Comparison of ENCODE assay signal across 8 mouse cellular contexts in the genomic region with DNA sequence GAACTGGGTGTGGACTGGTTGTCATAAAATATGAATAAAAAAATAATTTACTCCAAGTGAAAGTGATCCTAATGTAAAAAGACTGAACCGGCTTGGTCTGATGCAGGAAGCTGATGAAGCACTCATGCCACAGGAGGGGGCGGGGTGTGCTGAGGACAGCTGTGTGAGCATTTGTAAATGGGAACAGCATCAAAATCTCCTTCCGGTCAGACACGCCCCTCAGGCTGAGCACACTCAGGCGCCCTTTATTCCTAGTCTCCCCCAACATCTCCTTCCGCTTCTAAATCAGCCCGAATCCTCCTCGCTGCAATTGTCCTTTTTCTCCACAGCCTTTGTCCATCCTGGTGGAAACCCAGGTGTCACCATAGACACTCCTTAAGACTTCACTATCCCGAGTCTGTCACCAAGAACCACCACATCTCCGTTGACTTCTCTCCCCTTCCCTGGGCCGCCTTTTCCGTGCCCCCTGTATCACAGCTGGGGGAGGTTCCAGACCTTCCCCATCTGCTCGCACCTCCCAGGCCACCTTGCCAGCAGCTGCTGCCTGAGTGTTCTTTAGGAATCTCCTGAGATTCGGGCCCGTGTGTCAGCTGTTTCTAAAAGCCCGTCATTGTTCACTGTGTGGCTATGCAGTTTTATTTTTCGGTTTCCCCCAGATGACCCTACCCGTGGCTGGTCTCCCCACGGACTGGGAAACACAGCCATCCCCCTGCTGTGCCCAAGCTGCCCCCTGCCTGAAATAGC. TPM values are rescaled to one million over a fixed set of nuclear protein-coding genes. Genes with fewer than 3 reads are reported as not detected.
DNase-seq lines count a peak whose midpoint lies in the region; ATAC-seq lines count a peak whose summit lies in the region.

No protein-coding gene starts in this region.

- no peaks in the 10 kb centered on the region; the same call in 1 of the 2 replicates for H3K4me1 ChIP-seq in heart, embryonic 11.5 days (ENCODE audit: control insufficient read depth, insufficient read depth, low read length)
- peaks cover 9% of the 10 kb centered on the region; the same call in 1 of the 2 replicates for H3K4me1 ChIP-seq in kidney, embryonic 16.5 days (ENCODE audit: insufficient read depth, low read length)
- no peaks in the 10 kb centered on the region for H3K4me1 ChIP-seq in stomach, embryonic 15.5 days

- peak overlapping the region; percentile 24 for H3K4me3 ChIP-seq in heart, embryonic 11.5 days (ENCODE audit: low read depth, low read length)
- peak overlapping the region; percentile 30 for H3K4me3 ChIP-seq in kidney, embryonic 16.5 days (ENCODE audit: low read length)
- H3K4me3 ChIP-seq in macrophage (ENCODE audit: inconsistent target) = peak overlapping the region; percentile 12; the same call in 1 of the 2 replicates
- peak overlapping the region; percentile 17 for H3K4me3 ChIP-seq in stomach, embryonic 15.5 days (replicated peaks)

- ATAC-seq in heart, embryonic 11.5 days (replicated peaks; ENCODE audit: insufficient number of reproducible peaks, low FRiP score, low TSS enrichment) = no peak
- ATAC-seq in kidney, embryonic 16.5 days (ENCODE audit: low FRiP score, low TSS enrichment) = peak; percentile 91; the same call in 1 of the 2 replicates
- peak; percentile 63; the same call in 1 of the 2 replicates for ATAC-seq in stomach, embryonic 15.5 days (ENCODE audit: insufficient read depth, low FRiP score, low read depth)

- H3K27me3 ChIP-seq in heart, embryonic 11.5 days (ENCODE audit: control insufficient read depth, insufficient read depth, low read length) = no peaks in the 10 kb centered on the region
- H3K27me3 ChIP-seq in kidney, embryonic 16.5 days (ENCODE audit: insufficient read depth, low read length) = no peaks in the 10 kb centered on the region
- H3K27me3 ChIP-seq in stomach, embryonic 15.5 days (replicated peaks) = no peaks in the 10 kb centered on the region

- peak; percentile 40 for DNase-seq in left cerebral cortex, postnatal 4 days
- DNase-seq in left cerebral cortex, adult 11 months (ENCODE audit: low spot score) = no peak
- DNase-seq in embryo, embryonic 10.5 days (ENCODE audit: low spot score) = peak; percentile 72
- DNase-seq in layer of hippocampus, adult 8-10 months (ENCODE audit: low spot score in 2 of 2) = no peak

- intact Hi-C loops in left cerebral cortex, postnatal 4 days (cut with DNase I) = no loop called here

- no peaks in the 10 kb centered on the region for H3K36me3 ChIP-seq in heart, embryonic 11.5 days (ENCODE audit: control insufficient read depth, insufficient read depth, low read length)
- no peaks in the 10 kb centered on the region for H3K36me3 ChIP-seq in kidney, embryonic 16.5 days (ENCODE audit: insufficient read depth, low read length)
- H3K36me3 ChIP-seq in macrophage (ENCODE audit: inconsistent target) = no peaks in the 10 kb centered on the region
- H3K36me3 ChIP-seq in stomach, embryonic 15.5 days = no peaks in the 10 kb centered on the region

- H3K27ac ChIP-seq in heart, embryonic 11.5 days (ENCODE audit: low read depth, low read length) = no peak overlapping the region
- H3K27ac ChIP-seq in kidney, embryonic 16.5 days (ENCODE audit: low read length) = no peak overlapping the region
- 0 out of 2 replicates have a peak overlapping the region, but pooled peaks have one; percentile 19 for H3K27ac ChIP-seq in macrophage
- H3K27ac ChIP-seq in stomach, embryonic 15.5 days = no peak overlapping the region

- H3K79me2 ChIP-seq in macrophage (ENCODE audit: inconsistent target) = no peaks in the 10 kb centered on the region

- H3K4me2 ChIP-seq in heart, embryonic 11.5 days = peak overlapping the region; percentile 61
- peak overlapping the region; percentile 57 for H3K4me2 ChIP-seq in kidney, embryonic 16.5 days (replicated peaks; ENCODE audit: low read depth, low read length)
- H3K4me2 ChIP-seq in stomach, embryonic 15.5 days = peak overlapping the region; percentile 48

- no peaks in the 10 kb centered on the region for H3K9me3 ChIP-seq in heart, embryonic 11.5 days (replicated peaks; ENCODE audit: control insufficient read depth, low read length)
- H3K9me3 ChIP-seq in kidney, embryonic 16.5 days (ENCODE audit: low read length) = no peaks in the 10 kb centered on the region
- H3K9me3 ChIP-seq in stomach, embryonic 15.5 days = no peaks in the 10 kb centered on the region

- H3K9ac ChIP-seq in heart, embryonic 11.5 days (ENCODE audit: low read depth, low read length) = peak overlapping the region; percentile 4; the same call in 1 of the 2 replicates
- peak overlapping the region; percentile 60 for H3K9ac ChIP-seq in kidney, embryonic 16.5 days (replicated peaks; ENCODE audit: low read length)
- no peak overlapping the region for H3K9ac ChIP-seq in stomach, embryonic 15.5 days

- WGBS in heart, embryonic 11.5 days (ENCODE audit: insufficient replicate concordance) = 15% methylated on average over 19 of the region's 19 CpGs
- 13% methylated on average over 19 of the region's 19 CpGs for WGBS in kidney, embryonic 16.5 days
- WGBS in macrophage (ENCODE audit: missing documents) = 19% methylated on average over 19 of the region's 19 CpGs
- WGBS in stomach, embryonic 15.5 days = 13% methylated on average over 19 of the region's 19 CpGs

RNA-seq across cellular contexts. Expression of gene Tex35, which starts 7.2 kb away (rescaled TPM):
- under 1 TPM in 1 of 2 experiments, not detected in 1; 0.50 TPM for total RNA-seq in left cerebral cortex, postnatal 4 days (2021)
- polyA plus RNA-seq in heart, embryonic 11.5 days (2014; fragmentation: Nextera tagmentation; extraction: Ambion mirVana) = not detected in 2 replicates
- 0.20 TPM in 1 of 2 replicates, not detected in the other for polyA plus RNA-seq in kidney, embryonic 16.5 days (2015; fragmentation: Nextera tagmentation; extraction: Ambion mirVana)
- total RNA-seq in macrophage (2018; cell fraction: chromatin; rRNA removed) = not detected
- not detected for total RNA-seq in macrophage (2018; cell fraction: cytosol; rRNA removed)
- not detected for total RNA-seq in macrophage (2018; cell fraction: nucleus; rRNA removed)
- polyA plus RNA-seq in macrophage (2018) = not detected in 3 replicates
- polyA plus RNA-seq in stomach, embryonic 15.5 days (2015; fragmentation: Nextera tagmentation; extraction: Ambion mirVana) = not detected in 2 replicates
- total RNA-seq in layer of hippocampus, adult 8-10 months (2022) = under 1 TPM in 1 of 4 experiments, not detected in 3; 0.65 TPM

Comparison
In these comparisons a context has a peak if more than half of its experiments do, and no peak if none do; other contexts are left out.
1. DNase-seq: peak in left cerebral cortex, postnatal 4 days (single experiment) and embryo, embryonic 10.5 days (single experiment); none in left cerebral cortex, adult 11 months (single experiment) and layer of hippocampus, adult 8-10 months (0 of 2).
2. Peak in every context shown above with its lines, with median percentiles within 50 percentile points of each other: H3K4me2 ChIP-seq and H3K4me3 ChIP-seq.